Mouse (Mus musculus) intestine, postnatal 0 days (tissue): ENCODE data around the gene H2-D1. TPM values are rescaled to one million over a fixed set of nuclear protein-coding genes. Genes with fewer than 3 reads are reported as not detected.

Source experiments
- ATAC-seq: fragments of 200-750 bp; cut with Nextera tagmentation; 2 replicates; pipeline ENCODE4 v1.8.0; 2017; ENCODE audit warnings: mild to moderate bottlenecking, moderate TSS enrichment, moderate library complexity
- H3K27ac ChIP-seq: fragments of 300-500 bp; sonication (generic); 2 replicates; pipeline ENCODE4 v1.5.1; 2014; ENCODE audit warnings: mild to moderate bottlenecking, low read depth, low read length, moderate library complexity
- H3K27me3 ChIP-seq: fragments of 300-500 bp; sonication (generic); replicated peaks from 2 replicates; pipeline ENCODE4 v1.6.1; 2014; ENCODE audit warnings: low read length, mixed read lengths; ENCODE audit not compliant: control insufficient read depth, insufficient read depth
- H3K36me3 ChIP-seq: fragments of 300-500 bp; sonication (generic); 2 replicates; pipeline ENCODE4 v1.6.1; 2014; ENCODE audit warnings: mild to moderate bottlenecking, moderate library complexity; ENCODE audit not compliant: control insufficient read depth, insufficient read depth
- H3K4me1 ChIP-seq: fragments of 300-500 bp; sonication (generic); replicated peaks from 2 replicates; pipeline ENCODE4 v1.6.1; 2014; ENCODE audit warnings: antibody characterized with exemption, low read length, mixed read lengths; ENCODE audit not compliant: control insufficient read depth, insufficient read depth
- H3K4me2 ChIP-seq: fragments of 300-500 bp; sonication (generic); replicated peaks from 2 replicates; pipeline ENCODE4 v1.6.1; 2014; ENCODE audit warnings: low read depth, mild to moderate bottlenecking, moderate library complexity
- H3K4me3 ChIP-seq: fragments of 300-500 bp; sonication (generic); 2 replicates; pipeline ENCODE4 v1.5.1; 2014; ENCODE audit warnings: low read depth, low read length
- H3K9ac ChIP-seq: fragments of 300-500 bp; sonication (generic); 2 replicates; pipeline ENCODE4 v1.6.1; 2014; ENCODE audit warnings: mild to moderate bottlenecking, low read depth, low read length
- H3K9me3 ChIP-seq: fragments of 300-500 bp; sonication (generic); 2 replicates; pipeline ENCODE4 v1.6.1; 2016; ENCODE audit warnings: mixed run types; ENCODE audit not compliant: control insufficient read depth
- CTCF ChIP-seq: sonication (generic); IDR thresholded peaks from 2 replicates; pipeline ENCODE4 v1.5.1; 2016; ENCODE audit warnings: low read depth, mild to moderate bottlenecking, control low read depth, antibody characterized with exemption, moderate library complexity
- WGBS: fragments of 180-500 bp; shearing (Covaris S2); extraction: QIAGEN DNeasy Blood & Tissue Kit; methylation state at CpG from one replicate; pipeline ENCODE4 v1.1.7; 2014; 5-methylcytosine and 5-hydroxymethylcytosine counted together
- polyA plus RNA-seq: library from polyadenylated mRNA; unstranded; fragments of >200 nt; fragmentation: Nextera tagmentation; extraction: Ambion mirVana; gene quantifications from 2 replicates; pipeline ENCODE4 v1.2.1, GENCODE M21; 2015

H2-D1 gene
- polyA plus RNA-seq: 672 and 681 TPM in 2 replicates

DNA sequence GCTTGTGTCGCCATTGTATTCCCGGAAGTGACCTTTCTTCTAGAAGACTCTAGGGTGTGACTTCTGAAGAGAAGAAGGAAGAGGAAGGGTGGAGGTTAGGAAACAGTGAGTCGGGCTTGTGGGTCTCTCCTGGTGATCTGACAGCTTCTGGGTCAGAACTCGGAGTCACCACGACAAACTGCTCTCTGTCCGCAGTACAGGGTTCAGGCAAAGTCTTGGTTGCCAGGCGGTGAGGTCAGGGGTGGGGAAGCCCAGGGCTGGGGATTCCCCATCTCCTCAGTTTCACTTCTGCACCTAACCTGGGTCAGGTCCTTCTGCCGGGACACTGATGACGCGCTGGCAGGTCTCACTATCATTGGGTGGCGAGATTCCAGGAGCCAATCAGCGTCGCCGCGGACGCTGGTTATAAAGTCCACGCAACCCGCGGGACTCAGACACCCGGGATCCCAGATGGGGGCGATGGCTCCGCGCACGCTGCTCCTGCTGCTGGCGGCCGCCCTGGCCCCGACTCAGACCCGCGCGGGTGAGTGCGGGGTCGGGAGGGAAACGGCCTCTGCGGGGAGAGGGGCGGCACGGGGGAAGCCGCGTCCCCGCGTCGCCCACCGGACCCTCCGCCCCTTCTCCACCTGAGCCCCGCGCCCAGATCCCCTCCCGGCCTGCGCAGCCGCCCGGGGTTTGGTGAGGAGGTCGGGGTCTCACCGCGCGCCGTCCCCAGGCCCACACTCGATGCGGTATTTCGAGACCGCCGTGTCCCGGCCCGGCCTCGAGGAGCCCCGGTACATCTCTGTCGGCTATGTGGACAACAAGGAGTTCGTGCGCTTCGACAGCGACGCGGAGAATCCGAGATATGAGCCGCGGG, at the start of gene H2-D1:
Gene H2-D1, plus strand, starts transcription at position 67 of the 859 bp plus-strand sequence.
- no peak for TF ChIP-seq CTCF
- WGBS: under 1% methylated on average over 67 of the region's 73 CpGs
- H3K9me3 ChIP-seq: no peaks in the 10 kb centered on the region

GRCm38 (mm10) chr17:35213071-35213470, 49.5 kb upstream of the H2-D1 start:
- Histone ChIP-seq H3K9ac (no peak overlapping the region), H3K4me1 (no peaks in the 10 kb centered on the region), H3K27me3 (no peaks in the 10 kb centered on the region), H3K9me3 (no peaks in the 10 kb centered on the region), H3K27ac (no peak overlapping the region), H3K4me2 (no peak overlapping the region), H3K4me3 (no peak overlapping the region), H3K36me3 (no peaks in the 10 kb centered on the region)
- peak; percentile 71 for ATAC-seq
- 57% methylated on average over 5 of the region's 5 CpGs for WGBS
- TF ChIP-seq CTCF: no peak

More for the DNA sequence above, at the start of gene H2-D1:
- peak within 1 kb of the TSS; percentile 68 for H3K9ac ChIP-seq
- ATAC-seq: peak; percentile 95
- H3K36me3 ChIP-seq: peaks cover 13% of the 10 kb centered on the region; the same call in 1 of the 2 replicates
- no peaks in the 10 kb centered on the region for H3K4me1 ChIP-seq
- H3K27ac ChIP-seq: peak within 1 kb of the TSS; percentile 89
- peak within 1 kb of the TSS; percentile 100 for H3K4me2 ChIP-seq
- no peaks in the 10 kb centered on the region for H3K27me3 ChIP-seq
- peak within 1 kb of the TSS; percentile 84 for H3K4me3 ChIP-seq

DNA sequence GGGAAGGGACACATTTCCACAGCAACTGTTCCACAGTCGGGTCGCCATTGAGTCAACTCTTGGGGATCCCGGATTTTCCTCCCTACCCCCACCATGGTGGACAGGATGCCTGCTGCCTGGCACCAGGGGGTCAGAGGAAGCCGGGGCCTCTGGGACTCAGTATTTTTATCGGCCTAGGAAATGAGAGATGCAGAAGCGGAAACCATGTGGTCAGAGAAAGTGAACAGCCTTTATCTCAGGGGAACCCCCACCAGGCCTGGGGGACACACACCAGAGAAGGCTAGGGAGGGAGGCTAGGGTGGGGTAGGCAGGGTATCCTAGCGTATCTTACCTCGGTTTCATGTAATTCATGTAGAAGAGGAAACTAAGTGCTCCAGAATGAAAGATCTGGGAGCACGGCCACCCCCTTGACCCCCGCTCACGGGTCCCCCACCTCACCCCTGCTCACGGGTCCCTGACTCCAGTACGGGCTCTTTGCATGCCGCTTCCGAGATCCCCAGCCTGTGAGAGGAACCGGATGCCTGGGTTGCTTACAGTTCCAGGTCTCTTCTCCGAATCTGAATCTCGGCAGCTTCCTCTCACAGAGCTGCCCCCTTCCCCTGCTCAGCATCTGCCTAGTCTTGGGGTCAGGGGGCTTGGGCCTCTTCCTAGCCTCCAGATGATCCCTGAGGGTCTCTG, 43.9 kb upstream of the H2-D1 start:
- peak overlapping the region; percentile 21; the same call in 1 of the 2 replicates for H3K4me2 ChIP-seq
- no peaks in the 10 kb centered on the region for H3K4me1 ChIP-seq
- WGBS: 83% methylated on average over 18 of the region's 18 CpGs
- no peak for TF ChIP-seq CTCF
- no peak overlapping the region for H3K4me3 ChIP-seq
- no peak overlapping the region for H3K9ac ChIP-seq
- H3K27me3 ChIP-seq: no peaks in the 10 kb centered on the region
- H3K27ac ChIP-seq: no peak overlapping the region
- no peaks in the 10 kb centered on the region for H3K9me3 ChIP-seq
- H3K36me3 ChIP-seq: peaks cover 35% of the 10 kb centered on the region
- ATAC-seq: no peak

DNA sequence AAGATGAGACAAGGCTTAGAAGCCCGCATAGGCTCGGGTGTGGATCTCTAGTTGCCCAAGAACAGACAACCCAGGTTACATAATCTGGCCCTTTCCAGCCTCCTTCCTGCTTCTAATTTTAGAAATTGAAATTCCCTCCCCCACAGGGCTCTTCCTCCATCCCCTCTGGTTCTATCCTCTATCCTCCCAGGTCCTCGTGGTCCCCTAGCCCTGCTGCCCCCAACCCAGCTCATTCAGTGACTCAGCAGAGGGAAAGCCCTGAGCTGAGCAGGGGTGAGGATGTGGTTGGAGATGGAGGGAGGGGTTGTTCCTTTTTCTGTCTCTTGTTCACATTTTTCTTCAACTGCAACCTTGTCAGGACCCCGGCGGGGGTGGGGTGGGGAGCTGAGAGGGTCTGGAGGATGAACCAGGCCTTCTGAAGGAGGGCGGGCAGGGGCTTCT, 42.9 kb upstream of the H2-D1 start:
- Histone ChIP-seq H3K9ac (no peak overlapping the region), H3K27me3 (no peaks in the 10 kb centered on the region), H3K27ac (no peak overlapping the region), H3K36me3 (peaks cover 36% of the 10 kb centered on the region), H3K4me1 (no peaks in the 10 kb centered on the region), H3K4me3 (no peak overlapping the region), H3K4me2 (no peak overlapping the region), H3K9me3 (no peaks in the 10 kb centered on the region)
- ATAC-seq: no peak
- no peak for TF ChIP-seq CTCF
- WGBS: 69% methylated on average over 6 of the region's 6 CpGs

- no peak for TF ChIP-seq CTCF
Observed at GRCm38 (mm10) chr17:35220156-35220952, 42.2 kb upstream of the H2-D1 start, which contains the start of gene Gm16181. Gm16181 (plus strand) TSS chr17:35220834.

More at GRCm38 (mm10) chr17:35220156-35220952, 42.2 kb upstream of the H2-D1 start, which contains the start of gene Gm16181:
- H3K27me3 ChIP-seq: no peaks in the 10 kb centered on the region
- no peaks in the 10 kb centered on the region for H3K9me3 ChIP-seq
- H3K27ac ChIP-seq: peak within 1 kb of the TSS; percentile 47; the same call in 1 of the 2 replicates
- 71% methylated on average over 28 of the region's 28 CpGs for WGBS
- no peak within 1 kb of the TSS for H3K4me3 ChIP-seq
- no peak within 1 kb of the TSS for H3K9ac ChIP-seq
- no peak for ATAC-seq
- 0 out of 2 replicates have a peak within 1 kb of the TSS, but pooled peaks have one; percentile 13 for H3K4me2 ChIP-seq
- no peaks in the 10 kb centered on the region for H3K4me1 ChIP-seq
- peaks cover 36% of the 10 kb centered on the region for H3K36me3 ChIP-seq
